Mouse (Mus musculus): ENCODE data around the gene Cd300lb. TPM values are rescaled to one million over a fixed set of nuclear protein-coding genes. Genes with fewer than 3 reads are reported as not detected.
A peak's percentile ranks its signal among the peaks of the same experiment; 100 is the strongest.
"Not testable (repeated sequence)": the region's sequence is repeated elsewhere in the genome, so short reads cannot be mapped to it uniquely, and the experiment has no call there.

The Cd300lb gene
- polyA plus RNA-seq, 1 experiment from 2014 or later, result 0.19 TPM

DNA sequence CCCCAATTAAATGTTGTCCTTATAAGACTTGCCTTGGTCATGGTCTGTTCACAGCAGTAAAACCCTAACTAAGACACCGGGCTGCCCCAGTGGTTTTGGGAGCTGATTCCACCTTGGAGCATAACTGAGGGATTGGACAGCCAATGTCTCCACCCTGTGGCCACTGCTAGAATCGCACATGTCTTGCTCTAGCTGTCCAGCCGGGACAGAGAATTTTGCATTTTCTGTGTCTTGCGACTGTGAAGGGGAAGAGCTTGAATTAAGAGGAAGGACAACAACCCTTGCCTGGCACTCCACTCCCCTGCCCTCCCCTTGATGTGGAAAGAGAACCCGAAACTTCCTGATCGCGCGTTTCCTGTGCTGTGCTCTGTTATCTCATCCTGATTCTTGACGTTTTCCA, 21.3 kb downstream of the Cd300lb start:
- H3K9me3 ChIP-seq, result no peaks in the 10 kb centered on the region
- H3K36me3 ChIP-seq, result no peaks in the 10 kb centered on the region
- no peaks in the 10 kb centered on the region for H3K4me1 ChIP-seq (replicated peaks)
- no peak for ATAC-seq (ENCODE audit: low FRiP score, low read depth)
- H3K27me3 ChIP-seq, result peaks cover 3% of the 10 kb centered on the region; the same call in 1 of the 2 replicates
- no peak overlapping the region for H3K9ac ChIP-seq
- WGBS, result 16% methylated on average over 9 of the region's 9 CpGs
- no peak overlapping the region for H3K27ac ChIP-seq (replicated peaks)
- H3K4me3 ChIP-seq, result no peak overlapping the region
- H3K4me2 ChIP-seq, result no peak overlapping the region

DNA sequence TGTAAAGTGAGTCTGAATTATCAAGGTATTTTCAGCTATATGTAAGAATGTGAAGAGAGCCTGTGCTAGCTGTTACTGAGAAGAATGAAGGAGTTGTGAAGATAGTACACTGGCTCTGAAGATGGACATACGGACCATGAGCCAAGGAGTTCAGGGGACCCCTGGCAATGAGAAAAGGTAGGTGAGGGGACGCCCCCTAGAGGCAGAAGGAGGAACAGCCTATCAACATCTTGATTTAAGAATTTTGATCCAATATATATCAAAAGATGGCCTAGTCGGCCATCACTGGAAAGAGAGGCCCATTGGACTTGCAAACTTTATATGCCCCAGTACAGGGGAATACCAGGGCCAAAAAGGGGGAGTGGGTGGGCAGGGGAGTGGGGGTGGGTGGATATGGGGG, 24.6 kb downstream of the Cd300lb start:
- not testable (repeated sequence) for H3K9me3 ChIP-seq; H3K27ac ChIP-seq (replicated peaks); H3K36me3 ChIP-seq; H3K27me3 ChIP-seq; H3K9ac ChIP-seq; H3K4me3 ChIP-seq; H3K4me2 ChIP-seq; H3K4me1 ChIP-seq (replicated peaks); ATAC-seq (ENCODE audit: low FRiP score, low read depth)
- 52% methylated on average over 3 of the region's 3 CpGs for WGBS

DNA sequence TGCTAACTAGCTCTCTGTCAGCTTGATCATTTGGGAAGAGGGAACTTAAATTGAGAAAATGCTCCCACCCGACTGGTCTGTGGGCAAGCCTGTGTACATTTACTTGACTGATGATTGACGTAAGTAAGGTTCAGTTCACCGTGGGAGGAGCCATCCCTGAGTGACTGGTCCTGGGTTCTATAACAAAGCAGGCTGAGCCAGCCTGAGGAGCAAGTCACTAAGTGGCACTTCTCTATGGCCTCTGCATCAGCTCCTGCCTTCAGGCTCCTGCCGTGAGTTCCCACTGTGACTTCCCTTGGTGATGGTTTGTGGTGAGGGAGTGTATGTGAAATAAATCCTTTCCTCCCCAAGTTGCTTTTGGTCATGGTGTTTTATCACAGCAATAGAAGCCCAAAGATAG, 26.1 kb downstream of the Cd300lb start:
- H3K27me3 ChIP-seq, result no peaks in the 10 kb centered on the region
- no peak for ATAC-seq (ENCODE audit: low FRiP score, low read depth)
- no peaks in the 10 kb centered on the region for H3K36me3 ChIP-seq
- H3K4me1 ChIP-seq (replicated peaks), result no peaks in the 10 kb centered on the region
- H3K9ac ChIP-seq, result no peak overlapping the region
- H3K4me3 ChIP-seq, result no peak overlapping the region
- H3K4me2 ChIP-seq, result no peak overlapping the region
- H3K27ac ChIP-seq (replicated peaks), result no peak overlapping the region
- no peaks in the 10 kb centered on the region for H3K9me3 ChIP-seq
- 55% methylated on average over 4 of the region's 4 CpGs for WGBS

DNA sequence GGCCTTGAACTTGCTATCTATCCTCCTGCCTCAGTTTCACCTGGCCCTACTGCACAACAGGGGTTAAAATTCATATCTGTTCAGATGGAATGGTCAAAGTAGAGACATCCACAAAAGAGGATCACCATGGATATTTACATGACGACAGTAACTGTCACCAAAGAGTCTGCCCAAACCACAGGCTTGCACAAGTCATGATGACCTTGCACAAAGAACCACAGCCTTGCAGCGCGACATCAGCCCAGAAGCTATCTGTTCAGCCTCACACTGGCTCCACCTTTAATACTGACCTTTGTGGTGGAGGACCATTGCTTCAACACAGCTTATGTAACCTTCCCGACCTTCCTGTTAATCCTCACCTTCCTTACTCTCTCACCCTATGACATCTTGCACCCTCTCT, 26.6 kb downstream of the Cd300lb start:
- Histone ChIP-seq H3K36me3 (no peaks in the 10 kb centered on the region), H3K4me1 (replicated peaks) (no peaks in the 10 kb centered on the region), H3K4me3 (no peak overlapping the region), H3K27me3 (no peaks in the 10 kb centered on the region), H3K9ac (no peak overlapping the region), H3K9me3 (no peaks in the 10 kb centered on the region), H3K4me2 (no peak overlapping the region), H3K27ac (replicated peaks) (no peak overlapping the region)
- ATAC-seq (ENCODE audit: low FRiP score, low read depth), result no peak
- WGBS, result 92% methylated on average over 4 of the region's 4 CpGs

DNA sequence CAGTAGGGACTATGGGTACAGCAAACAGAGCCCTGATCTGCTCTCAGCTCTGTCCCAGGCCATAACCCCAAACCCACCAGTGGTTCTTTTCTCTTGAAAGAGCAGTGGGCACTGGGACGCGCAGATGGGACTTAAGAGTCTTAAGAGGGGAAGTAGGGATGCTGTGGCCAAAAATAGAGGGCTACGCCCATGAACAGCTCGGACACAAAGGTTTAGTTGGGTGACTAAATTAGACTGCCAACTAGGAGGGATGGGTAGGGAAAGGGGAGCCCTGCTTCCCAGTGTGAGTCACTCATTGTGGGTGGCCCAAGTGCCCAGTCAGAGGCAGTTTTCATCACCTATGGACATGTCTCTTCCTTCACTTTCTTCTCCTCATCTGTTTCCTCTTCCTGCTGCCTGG, 31.0 kb downstream of the Cd300lb start:
- Histone ChIP-seq H3K27me3 (no peaks in the 10 kb centered on the region), H3K4me3 (no peak overlapping the region), H3K9me3 (no peaks in the 10 kb centered on the region), H3K36me3 (no peaks in the 10 kb centered on the region), H3K9ac (no peak overlapping the region), H3K27ac (replicated peaks) (no peak overlapping the region), H3K4me2 (no peak overlapping the region), H3K4me1 (replicated peaks) (no peaks in the 10 kb centered on the region)
- ATAC-seq (ENCODE audit: low FRiP score, low read depth), result no peak
- WGBS, result 95% methylated on average over 4 of the region's 4 CpGs

DNA sequence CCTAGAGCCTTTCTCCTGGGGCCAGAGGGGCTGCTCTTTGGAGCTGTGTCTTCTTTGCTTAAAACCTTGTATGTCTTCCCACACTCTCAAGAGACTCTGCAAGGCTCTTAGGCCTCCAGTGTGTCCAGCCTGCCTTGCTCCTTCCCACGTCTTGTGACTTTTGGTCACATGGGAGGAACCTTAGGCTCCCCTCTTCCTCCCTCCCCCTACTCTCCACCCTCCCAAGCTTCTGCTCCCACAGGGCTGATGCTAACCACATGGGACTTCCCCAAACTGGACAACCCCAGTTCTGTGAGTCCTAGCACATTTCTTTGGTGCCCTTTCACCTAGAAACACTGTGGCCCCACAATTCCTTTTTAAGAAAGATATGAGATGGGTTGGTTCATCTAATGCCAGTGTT, 36.2 kb downstream of the Cd300lb start:
- 64% methylated on average over 1 of the region's 1 CpGs for WGBS

DNA sequence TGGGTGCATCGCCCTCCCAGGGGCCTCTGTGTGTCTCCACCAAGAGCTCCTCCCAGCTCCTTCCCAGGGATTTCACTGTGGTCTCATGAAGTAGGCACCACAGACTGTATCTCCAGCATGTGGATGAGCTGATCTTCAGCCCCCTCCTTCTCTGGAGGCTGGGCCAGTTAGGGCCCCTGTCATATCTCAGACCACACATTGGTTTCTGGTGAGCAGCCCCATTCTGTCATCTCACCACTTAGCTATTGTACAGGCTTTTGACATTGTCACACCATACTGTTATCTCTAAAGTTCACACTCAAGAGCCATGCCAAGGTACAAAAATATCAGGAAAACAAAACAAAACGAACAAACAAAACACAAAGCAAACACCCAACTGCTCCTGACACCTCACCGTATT, 38.1 kb downstream of the Cd300lb start:
- Histone ChIP-seq H3K36me3 (no peaks in the 10 kb centered on the region), H3K27me3 (no peaks in the 10 kb centered on the region), H3K27ac (replicated peaks) (no peak overlapping the region), H3K4me1 (replicated peaks) (no peaks in the 10 kb centered on the region), H3K9me3 (no peaks in the 10 kb centered on the region), H3K9ac (no peak overlapping the region), H3K4me2 (no peak overlapping the region), H3K4me3 (no peak overlapping the region)
- 81% methylated on average over 3 of the region's 3 CpGs for WGBS
- ATAC-seq (ENCODE audit: low FRiP score, low read depth), result no peak

More for the DNA sequence above, 36.2 kb downstream of the Cd300lb start:
- Histone ChIP-seq H3K9ac (no peak overlapping the region), H3K4me3 (no peak overlapping the region), H3K27ac (replicated peaks) (no peak overlapping the region), H3K4me1 (replicated peaks) (no peaks in the 10 kb centered on the region), H3K36me3 (no peaks in the 10 kb centered on the region), H3K4me2 (no peak overlapping the region), H3K27me3 (no peaks in the 10 kb centered on the region), H3K9me3 (no peaks in the 10 kb centered on the region)
- no peak for ATAC-seq (ENCODE audit: low FRiP score, low read depth)

DNA sequence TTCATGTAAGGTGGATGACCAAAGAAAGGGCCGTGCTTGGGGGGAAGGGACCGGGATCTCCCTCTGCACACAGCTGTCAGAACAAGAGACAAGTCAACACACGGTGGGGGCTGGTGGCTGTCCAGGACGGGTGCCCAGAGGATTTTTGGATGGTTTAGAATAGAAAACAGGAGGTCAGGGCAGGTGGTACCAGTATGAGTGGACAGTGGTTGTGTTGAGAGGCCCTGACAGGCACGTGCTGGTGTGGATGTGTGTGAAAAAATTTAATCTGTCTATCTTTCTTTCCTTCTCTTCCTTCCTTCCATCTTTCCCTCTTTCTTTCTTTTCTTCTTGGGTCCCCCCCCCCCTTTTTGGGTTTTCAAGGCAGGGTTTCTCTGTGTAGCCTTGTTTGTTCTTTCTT, 43.6 kb downstream of the Cd300lb start:
- Histone ChIP-seq H3K27ac (replicated peaks) (no peak overlapping the region), H3K4me1 (replicated peaks) (no peaks in the 10 kb centered on the region), H3K4me3 (no peak overlapping the region), H3K36me3 (no peaks in the 10 kb centered on the region), H3K4me2 (peak overlapping the region; percentile 16; the same call in 1 of the 2 replicates), H3K27me3 (no peaks in the 10 kb centered on the region), H3K9me3 (no peaks in the 10 kb centered on the region), H3K9ac (no peak overlapping the region)
- no peak for ATAC-seq (ENCODE audit: low FRiP score, low read depth)
- WGBS, result 59% methylated on average over 5 of the region's 5 CpGs

DNA sequence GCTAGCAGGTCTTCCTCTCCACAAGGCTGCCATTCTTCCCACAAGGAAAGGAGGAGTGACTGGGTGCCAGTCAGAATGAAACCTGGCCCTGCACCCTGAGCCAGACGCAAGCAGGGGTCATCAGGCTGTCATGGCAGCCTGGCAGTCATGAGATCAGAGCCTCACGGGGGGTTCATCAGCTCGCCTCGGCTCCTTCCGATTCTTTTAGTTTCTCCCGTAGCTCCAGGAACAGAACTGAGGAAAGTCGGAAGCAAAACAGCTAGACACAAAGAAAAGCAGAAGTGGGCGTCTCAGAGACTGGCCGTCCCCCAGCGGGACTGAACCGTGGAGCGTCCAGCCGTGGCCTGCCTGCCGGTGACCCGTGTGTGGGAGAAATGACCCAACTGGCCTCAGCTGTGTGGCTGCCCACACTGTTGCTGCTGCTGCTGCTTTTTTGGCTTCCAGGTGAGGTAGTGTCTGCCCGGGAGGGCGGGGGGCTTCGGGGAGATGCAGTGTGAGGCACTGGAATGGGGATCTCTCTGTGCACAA, 44.1 kb downstream of the Cd300lb start, which contains the start of gene Cd300a:
TSS of gene Cd300a (plus strand) at position 51 of the 528 bp plus-strand sequence.
- no peaks in the 10 kb centered on the region for H3K9me3 ChIP-seq
- no peaks in the 10 kb centered on the region for H3K36me3 ChIP-seq
- no peak within 1 kb of the TSS for H3K9ac ChIP-seq
- H3K4me1 ChIP-seq (replicated peaks), result no peaks in the 10 kb centered on the region
- no peaks in the 10 kb centered on the region for H3K27me3 ChIP-seq
- peak within 1 kb of the TSS; percentile 16; the same call in 1 of the 2 replicates for H3K4me2 ChIP-seq
- WGBS, result 57% methylated on average over 18 of the region's 18 CpGs
- no peak within 1 kb of the TSS for H3K4me3 ChIP-seq
- H3K27ac ChIP-seq (replicated peaks), result no peak within 1 kb of the TSS
- no peak for ATAC-seq (ENCODE audit: low FRiP score, low read depth)

DNA sequence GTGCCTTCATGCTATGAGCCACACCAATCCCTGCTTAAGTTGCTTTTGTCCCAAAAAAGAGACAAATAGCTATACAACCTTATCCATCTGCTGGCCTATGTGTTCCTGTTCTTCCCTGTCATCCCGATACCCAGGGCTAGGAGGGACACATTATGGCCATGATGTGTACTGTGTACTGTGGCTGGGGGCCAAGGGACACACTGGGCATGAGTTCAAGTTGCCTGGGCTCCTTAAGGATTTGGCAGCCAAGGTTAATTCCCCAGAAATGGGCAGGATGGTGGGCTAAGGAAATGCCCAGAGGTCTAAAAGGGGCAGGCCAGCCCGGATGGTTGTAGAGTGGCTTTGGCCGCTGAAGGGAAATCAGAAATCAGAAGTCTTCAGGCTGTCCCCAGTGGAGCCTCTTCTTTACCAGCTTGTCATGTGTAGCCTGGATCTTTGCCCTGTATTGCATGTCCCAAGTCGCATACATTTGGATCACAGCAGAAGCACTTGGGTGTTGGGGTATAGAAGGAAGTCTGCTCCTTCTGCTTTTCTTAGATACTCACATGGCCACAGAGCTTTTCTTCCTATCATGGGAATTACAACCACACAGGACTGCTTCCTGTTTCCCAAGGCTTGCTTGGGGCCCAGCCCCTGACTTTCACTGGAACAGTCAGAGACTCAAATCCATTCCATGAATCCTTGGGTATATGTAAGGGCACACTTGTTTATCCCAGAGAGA, 49.6 kb downstream of the Cd300lb start:
- H3K27ac ChIP-seq (replicated peaks), result no peak overlapping the region; the same call in 1 of the 2 replicates
- no peak overlapping the region for H3K4me2 ChIP-seq
- 76% methylated on average over 4 of the region's 4 CpGs for WGBS
- no peaks in the 10 kb centered on the region for H3K36me3 ChIP-seq
- no peaks in the 10 kb centered on the region for H3K4me1 ChIP-seq (replicated peaks)
- no peak overlapping the region for H3K9ac ChIP-seq
- H3K4me3 ChIP-seq, result no peak overlapping the region
- no peaks in the 10 kb centered on the region for H3K27me3 ChIP-seq
- H3K9me3 ChIP-seq, result no peaks in the 10 kb centered on the region
- ATAC-seq (ENCODE audit: low FRiP score, low read depth), result no peak

DNA sequence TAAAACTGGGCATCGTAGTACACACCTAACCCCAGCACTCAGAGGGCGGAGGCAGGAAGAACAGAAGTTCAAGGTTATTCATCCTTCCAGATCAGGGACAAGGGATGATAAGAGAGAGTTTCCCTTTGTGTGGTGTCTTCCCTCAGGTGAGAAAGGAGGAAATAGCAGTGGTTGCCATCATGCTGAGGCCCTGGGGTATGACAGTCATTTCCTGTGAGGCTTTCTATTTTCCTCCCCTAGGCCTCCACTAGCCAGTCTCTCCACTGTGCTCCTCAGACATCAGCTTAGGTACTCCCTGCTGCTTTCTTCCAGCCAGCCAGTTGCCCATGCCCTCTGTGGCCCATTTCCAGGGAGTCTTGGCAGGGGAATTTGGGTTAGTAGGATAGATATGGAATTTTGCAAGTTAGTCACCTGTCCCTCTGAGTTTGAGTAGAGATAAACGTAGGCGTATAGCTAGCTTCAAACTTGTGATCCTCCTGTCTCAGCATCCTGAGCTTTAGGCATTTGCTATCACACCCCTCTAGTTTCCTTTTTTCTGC, 50.9 kb downstream of the Cd300lb start:
- no peak for ATAC-seq (ENCODE audit: low FRiP score, low read depth)
- no peaks in the 10 kb centered on the region for H3K36me3 ChIP-seq
- no peaks in the 10 kb centered on the region for H3K27me3 ChIP-seq
- no peak overlapping the region for H3K9ac ChIP-seq
- no peak overlapping the region for H3K4me3 ChIP-seq
- H3K27ac ChIP-seq (replicated peaks), result no peak overlapping the region
- H3K4me2 ChIP-seq, result no peak overlapping the region
- no peaks in the 10 kb centered on the region for H3K9me3 ChIP-seq
- H3K4me1 ChIP-seq (replicated peaks), result no peaks in the 10 kb centered on the region
- WGBS, result 93% methylated on average over 4 of the region's 4 CpGs

DNA sequence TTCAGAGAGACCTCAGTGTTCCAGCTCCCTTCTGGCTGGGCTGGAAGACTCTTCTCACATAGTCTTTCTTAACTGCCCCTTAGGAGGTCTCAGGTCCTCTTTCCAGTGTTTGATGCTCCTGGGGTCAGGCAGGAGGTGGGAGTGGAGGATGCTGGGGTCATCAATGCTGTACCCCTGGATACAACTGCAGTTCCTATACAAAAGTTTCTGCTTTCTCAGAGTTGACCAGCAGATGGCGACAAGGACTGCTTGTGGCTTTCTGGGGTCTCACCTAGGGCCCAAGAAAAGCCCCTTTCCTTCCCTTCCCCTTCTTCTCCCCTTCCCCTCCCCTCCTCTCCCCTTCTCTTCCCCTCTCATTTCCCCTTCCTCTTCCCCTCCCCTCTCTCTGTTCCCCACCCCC, 53.6 kb downstream of the Cd300lb start:
- Histone ChIP-seq H3K9me3 (no peaks in the 10 kb centered on the region), H3K4me2 (no peak overlapping the region), H3K4me1 (replicated peaks) (no peaks in the 10 kb centered on the region), H3K27me3 (no peaks in the 10 kb centered on the region), H3K27ac (replicated peaks) (no peak overlapping the region), H3K9ac (no peak overlapping the region), H3K36me3 (no peaks in the 10 kb centered on the region), H3K4me3 (no peak overlapping the region)
- 0% methylated on average over 1 of the region's 1 CpGs for WGBS
- ATAC-seq (ENCODE audit: low FRiP score, low read depth), result no peak
